Mouse (Mus musculus) cerebellum, adult 8-10 months (tissue): Measurements from ENCODE around the gene Vrk2.

ENCODE experiments used
- DNase-seq: peaks from one replicate; pipeline ENCODE4 v3.0.0; 2022

Gene Vrk2

DNA sequence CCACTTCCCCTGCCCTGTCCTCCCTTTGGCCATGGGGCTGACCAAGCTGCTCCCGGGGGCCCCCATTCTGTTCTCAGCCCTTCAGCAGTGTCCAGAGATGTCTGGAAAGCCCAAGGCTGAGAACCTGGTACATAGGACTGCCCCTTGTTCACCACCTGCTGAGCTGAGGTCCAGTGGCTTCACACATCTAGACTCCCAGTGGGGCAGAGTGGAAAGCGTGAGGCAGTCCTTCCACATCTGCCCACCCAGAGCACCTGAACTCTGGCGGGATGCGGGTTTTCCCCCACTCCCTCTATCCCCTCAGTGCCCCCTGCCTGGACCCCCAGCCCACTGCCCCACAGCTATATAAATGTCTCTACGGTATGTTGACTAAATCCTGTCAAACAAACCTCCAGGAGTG lies 56.0 kb downstream of the Vrk2 start:
- DNase-seq, result no peak

DNA sequence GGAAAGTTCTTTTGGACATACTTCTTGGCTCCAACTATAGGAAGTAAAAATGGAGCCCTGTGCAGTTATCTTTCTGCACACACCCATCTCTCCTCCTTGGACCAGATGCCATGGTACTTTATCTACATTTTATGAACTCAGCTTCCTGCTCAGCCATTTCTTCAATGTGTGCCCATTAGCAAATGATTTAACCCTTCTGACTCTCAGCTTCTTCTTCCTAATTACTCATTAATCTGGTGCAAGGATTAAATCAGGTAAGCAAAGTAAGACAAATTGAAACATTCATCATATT lies 60.0 kb downstream of the Vrk2 start:
- no peak for DNase-seq

DNA sequence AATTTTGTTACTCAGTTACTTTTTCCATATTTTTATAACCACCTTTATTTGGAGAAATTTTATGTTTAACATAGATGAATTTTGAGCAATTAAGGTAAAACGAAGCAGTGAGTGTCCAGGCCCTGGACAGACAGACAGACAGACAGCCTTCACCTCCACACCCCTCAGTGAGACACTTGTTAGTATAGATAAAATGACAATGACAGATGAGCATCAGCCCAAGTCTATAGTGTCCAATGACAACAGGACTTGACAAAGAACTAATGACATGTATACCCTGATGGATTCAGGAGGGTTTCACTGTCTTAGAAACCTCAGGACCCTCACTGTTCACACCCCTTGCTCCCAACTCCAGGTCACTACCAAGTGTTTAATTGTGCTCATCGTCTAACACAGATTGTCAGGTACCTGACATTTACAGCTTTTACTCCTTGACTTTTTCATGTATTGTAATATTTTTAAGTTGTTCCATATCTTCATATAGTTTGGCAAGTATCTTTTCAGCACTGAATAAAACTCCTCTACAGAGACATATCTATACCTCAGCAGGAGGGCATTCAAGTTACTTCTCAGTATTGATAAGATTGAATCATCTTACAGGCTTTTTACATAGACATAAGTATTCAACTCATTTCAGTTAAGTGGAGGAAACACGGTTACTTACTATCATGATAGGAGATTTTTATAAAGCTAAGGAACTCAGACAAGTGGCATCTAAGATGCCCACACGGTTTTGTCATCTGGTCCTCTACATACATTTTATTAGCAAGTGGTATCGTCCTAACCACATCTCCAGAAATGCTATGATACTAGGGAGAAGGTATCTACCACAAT lies 60.6 kb downstream of the Vrk2 start:
- no peak for DNase-seq

DNA sequence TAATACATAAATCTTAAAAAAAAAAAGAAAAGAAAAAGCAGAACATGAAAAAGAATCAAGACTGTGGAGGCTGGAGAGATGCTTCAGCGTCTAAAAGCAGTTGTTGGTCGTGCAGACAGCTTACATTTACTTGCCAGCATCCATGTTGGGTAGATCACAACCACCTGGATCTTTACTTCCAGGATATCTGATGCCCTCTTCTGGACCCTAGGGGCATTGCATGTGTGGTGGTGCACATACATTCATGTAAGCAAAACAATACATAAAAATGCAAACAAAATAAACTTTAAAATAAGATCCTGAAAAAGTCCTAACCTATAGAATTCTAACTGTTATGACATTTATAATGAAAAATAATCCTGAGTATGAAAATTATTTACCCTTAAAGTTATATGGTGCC lies 66.9 kb downstream of the Vrk2 start:
- DNase-seq, result no peak

DNA sequence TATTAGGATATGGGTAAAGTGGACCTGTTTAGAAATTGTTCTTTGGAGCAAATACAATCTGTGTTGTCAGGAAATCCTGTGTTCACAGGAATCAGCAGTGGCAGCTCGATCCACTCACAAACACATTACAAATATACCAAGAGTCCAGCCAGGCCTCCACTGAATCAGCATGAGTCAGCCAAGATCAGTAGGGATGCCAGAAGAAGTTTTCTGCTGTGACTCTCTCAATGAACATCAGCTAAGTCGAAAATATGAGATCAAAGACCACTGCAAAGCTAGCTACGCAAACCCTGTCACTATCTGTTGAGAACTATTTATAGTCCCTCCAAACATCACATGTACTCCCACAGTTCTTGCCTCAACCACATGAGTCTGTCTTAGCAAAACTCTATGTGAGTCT lies 74.8 kb downstream of the Vrk2 start:
- DNase-seq, result no peak

DNA sequence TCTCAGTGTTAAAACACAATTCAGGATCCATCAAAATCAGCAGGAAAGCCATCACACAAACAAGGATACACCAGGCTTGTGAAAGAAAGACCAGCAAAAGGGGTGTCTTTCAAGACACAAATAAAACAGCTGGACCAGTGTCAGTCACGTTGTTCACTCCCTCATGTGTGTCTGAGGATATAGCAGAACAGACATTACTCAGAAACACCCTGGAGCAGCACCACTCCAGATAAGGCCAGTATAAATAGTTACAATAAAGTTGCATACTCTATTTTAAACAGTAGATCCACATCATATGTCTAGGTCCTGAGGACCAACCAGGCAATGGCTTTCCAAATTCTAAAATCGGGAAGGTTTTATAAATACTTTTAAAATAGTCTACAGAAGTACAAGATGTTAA lies 77.7 kb downstream of the Vrk2 start:
- no peak for DNase-seq

- DNase-seq, result no peak
Measured at GRCm38 (mm10) chr11:26513683-26514082, 80.1 kb downstream of the Vrk2 start.

GRCm38 (mm10) chr11:26495951-26496350 lies 97.8 kb downstream of the Vrk2 start:
- DNase-seq, result no peak

- DNase-seq, result peak; percentile 3
Measured at GRCm38 (mm10) chr11:26489761-26490466, 103.9 kb downstream of the Vrk2 start.

DNA sequence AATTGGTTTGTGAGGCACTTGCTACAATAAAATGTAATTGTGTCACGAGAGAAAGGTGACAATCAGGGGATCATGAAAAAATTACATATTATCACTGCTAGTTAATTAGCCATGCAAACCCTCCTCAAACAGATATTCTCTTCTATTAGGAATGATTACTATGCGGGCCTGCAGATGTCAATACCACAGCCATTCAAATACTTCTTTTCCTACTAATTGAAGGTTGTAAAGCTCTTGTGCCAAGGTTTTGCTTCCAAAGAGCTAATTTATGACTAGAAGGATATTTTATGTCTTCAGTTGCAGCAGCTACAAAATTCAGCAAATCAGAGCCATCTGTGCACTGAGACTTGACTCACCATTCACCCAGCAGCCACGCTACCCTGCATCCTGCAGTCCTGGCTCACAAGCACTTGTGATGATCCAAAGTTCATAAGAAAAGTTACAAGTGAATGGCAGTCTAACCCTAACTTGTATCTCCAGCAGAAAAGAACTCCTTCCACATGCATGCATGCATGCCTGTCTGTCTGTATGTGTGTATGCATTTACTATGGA lies 112.0 kb downstream of the Vrk2 start:
- DNase-seq, result no peak

- no peak for DNase-seq
Measured at GRCm38 (mm10) chr11:26477037-26477739, 116.6 kb downstream of the Vrk2 start.

DNA sequence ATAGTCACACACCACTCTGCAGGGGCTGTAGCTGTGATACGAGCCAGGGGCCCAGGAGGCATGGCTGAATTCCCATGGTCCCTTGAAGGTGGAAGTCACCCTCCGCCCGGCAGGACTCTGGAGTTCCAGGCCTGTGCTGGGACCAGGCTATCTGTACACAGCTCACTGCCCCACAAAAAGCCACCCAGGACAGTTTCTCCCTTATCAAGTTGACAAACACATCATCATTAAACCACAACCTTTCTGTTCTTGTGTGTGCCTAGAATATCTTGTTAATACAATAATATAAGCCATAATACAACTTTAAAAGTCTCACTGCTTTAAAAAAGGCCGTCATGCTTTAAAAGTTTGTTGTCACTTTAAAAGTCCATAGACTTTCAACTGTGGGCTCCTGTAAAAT lies 139.7 kb downstream of the Vrk2 start:
- no peak for DNase-seq

- no peak for DNase-seq
Measured at GRCm38 (mm10) chr11:26452693-26453092, 141.1 kb downstream of the Vrk2 start.

DNA sequence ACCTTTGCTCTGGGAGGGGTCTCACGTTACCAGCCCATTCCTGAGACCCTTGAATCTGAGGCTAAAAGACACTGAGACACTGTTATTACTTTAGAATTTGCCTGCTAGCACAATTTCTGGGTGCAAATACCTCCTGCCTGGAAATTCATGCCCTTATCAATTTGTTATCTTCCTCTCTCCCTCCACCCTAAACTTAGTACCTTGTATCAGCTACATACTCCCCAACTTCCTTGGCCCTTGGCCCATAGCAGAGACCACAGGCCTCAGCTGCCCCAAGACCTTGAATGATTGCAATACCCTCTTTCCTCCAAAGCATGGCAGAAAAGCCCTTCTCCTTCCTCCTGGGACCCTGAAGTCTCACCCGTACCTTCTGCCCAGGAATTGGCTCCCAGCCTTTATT lies 142.6 kb downstream of the Vrk2 start:
- no peak for DNase-seq

DNA sequence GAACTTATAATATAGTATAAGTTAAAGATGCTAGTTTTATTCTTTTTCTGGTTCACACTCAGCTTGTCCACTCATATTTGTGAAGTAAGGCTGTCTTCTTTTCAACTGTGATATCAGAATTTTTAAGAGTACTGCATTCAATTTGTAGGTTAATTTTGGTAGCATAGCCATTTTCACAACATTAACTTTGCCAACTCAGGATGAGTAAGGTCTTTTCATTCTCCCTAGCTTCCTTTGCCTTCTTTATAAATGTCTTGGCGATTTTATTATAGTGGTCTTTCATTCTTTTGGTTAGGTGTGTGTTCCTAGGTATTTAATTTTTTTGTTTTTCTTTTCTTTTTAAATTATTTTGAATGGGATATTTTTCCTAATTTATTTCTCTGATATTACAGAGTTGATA lies 143.2 kb downstream of the Vrk2 start:
- no peak for DNase-seq

GRCm38 (mm10) chr11:26449789-26450188 lies 144.0 kb downstream of the Vrk2 start:
- DNase-seq, result no peak

DNA sequence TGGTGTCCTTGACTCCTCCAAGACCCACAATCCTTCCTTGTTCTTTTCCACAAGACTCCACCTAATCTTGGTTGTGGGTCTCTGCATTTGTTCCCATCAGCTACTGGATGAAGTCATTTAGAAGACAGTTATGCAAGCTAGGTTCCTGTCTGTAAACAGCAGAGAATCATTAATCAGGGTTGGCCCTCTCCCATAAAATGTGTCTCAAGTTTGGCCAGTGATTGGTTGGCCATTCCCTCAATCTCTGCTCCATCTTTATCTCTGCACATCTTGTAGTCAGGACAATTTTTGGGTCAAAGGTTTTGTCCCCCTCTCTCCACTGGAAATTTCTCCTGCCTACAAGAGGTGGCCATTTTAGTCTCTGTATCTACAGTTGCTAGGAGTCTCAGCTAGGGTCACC lies 149.4 kb downstream of the Vrk2 start:
- DNase-seq, result no peak

DNA sequence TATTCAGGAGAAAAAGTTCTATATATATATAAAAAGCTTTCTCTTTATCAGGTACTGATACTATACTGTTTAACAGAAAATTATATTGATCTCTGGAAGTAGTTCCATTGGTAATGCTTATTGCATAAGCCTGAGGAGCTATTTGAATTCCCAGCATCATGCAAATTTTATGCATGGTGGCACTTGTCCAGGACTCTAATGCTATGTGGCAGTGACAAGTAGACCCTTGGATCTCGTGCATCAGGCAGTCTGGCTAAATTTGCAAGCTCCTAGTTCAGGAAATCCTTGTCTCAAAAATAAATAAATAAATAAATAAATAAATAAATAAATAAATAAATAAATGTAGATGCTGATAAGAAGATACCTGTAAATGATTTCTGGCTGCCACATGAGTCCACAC lies 152.7 kb downstream of the Vrk2 start:
- DNase-seq, result no peak

DNA sequence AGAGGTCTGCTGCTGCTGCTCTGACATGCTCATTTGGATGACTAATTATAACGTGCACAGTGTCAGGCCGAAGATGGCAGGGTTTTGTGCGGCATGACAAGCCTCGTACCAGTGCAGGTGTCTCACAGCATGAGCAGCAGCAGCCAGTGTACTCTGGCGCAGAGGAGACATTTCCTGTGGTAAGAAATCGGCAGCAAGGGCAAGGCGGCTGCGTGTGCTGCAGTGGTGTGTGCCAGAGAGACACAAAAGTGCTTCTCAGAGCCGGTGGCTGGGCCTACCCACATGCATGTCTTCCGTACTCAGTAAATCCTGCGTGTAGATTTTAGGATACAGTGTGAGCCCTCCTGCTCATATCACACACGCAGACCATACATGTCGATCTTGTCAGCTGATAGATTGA lies 156.0 kb downstream of the Vrk2 start:
- peak; percentile 30 for DNase-seq

DNA sequence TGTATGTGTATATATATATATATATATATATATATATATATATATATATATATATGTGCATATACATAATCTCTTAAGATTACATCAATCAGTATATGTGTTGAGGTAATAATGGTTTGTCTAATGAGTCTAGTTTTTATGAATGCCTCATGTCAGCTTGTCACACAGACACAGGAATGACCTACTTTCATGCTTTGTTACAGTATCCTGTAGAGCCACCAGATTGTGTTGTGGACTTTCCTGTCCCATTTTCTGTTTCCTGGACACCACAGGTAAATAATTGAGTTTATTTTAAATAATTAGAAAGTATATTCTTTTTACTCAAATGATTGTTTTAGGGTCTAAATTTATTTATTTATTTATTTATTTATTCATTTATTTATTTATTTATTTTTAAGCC lies 159.6 kb downstream of the Vrk2 start:
- DNase-seq, result no peak

- no peak for DNase-seq
Measured at GRCm38 (mm10) chr11:26421472-26421871, 172.3 kb downstream of the Vrk2 start.
